Mouse (Mus musculus) frontal cortex, postnatal 36 days (tissue): Measurements from ENCODE around the gene Cfap52.
A peak's percentile ranks its signal among the peaks of the same experiment; 100 is the strongest.

ENCODE experiments used
- DNase-seq, 2 experiments: peaks; one replicate each; pipeline ENCODE4 v3.0.0; 2022; ENCODE audit warnings: low spot score in 2 of 2

The Cfap52 gene

DNA sequence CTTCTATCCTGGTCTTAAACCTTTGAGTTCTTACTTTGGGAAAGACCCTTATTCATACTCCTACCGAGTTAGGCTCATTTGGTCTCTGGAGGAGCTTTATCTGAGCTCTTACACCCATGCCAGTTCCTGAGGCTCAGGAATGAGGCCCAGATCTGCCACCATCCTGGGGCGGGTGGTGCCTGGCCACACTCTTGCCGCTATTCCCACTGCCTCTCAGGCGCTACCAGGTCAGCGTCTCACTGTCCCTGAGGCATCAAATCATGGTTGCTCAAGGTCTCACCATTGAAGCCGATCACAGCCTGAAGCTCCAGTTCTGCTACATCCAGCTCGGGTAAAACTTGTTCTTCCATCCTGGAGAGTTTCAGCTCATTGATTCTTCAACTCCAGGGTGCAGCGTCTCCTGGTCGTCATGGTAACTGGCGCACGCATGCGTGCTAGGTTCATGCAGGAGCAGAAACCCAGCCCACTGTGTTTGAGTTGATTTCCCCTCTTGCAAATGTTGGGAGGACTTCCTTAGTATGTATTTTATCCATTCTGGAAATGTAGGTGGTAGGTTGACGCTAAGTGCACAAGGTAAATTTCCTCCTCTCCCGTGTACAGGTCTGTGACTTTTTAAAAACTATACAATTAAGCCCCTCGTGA is at the start of gene Cfap52:
Gene Cfap52 (minus strand): TSS at position 410 of the 642 bp plus-strand sequence.
- DNase-seq: peak; percentile 84 to 91

- DNase-seq: no peak
These were observed 46.8 kb upstream of the Cfap52 start for GRCm38 (mm10) chr11:68012207-68012606.

GRCm38 (mm10) chr11:68009377-68009776 is 43.9 kb upstream of the Cfap52 start:
- no peak for DNase-seq

DNA sequence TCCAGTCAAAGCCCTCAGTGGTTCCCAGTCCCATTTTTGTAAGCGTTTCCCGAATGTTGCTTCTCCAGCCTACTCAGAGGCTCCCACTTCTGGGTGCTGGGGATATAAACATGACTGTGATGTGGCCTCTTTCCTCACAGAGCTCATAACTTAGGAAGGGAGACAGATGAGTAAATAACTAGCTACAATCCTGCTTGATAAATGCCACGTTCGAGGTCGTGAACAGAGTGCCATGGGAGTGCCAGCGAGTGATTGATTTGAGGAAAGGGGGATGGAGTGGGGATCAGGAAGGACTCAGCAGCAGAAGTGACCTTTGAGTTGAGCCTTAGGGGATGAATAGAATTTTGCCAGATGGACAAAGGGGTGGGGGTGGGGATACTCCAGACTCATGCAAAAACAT is 42.2 kb upstream of the Cfap52 start:
- no peak for DNase-seq

DNA sequence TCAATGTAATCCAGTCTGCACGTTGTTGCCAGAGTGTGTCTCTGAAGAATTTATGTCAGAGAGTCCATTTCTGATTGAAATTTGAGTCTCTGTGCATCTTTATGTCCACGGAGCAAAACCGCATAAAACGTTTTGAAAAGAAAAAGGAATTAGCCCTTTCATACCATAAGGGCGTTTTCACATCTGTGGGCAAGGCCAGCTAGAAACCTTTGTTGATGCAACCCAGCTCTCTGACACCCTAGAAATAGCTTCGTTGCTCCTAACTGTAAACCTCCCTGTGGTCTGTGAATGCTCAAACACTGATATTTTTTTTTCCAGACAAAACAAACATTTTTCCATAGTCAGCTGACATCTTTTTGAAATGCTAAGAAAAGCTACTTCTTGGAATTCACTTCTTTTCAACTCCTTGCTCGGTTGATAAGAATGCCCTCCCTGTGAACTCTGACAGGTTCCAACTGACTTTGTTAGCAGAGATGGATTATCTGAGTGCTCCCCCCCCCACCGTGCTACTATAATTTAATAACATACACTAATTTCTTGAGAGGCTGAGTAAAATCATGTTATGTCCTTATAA is 40.9 kb upstream of the Cfap52 start:
- no peak for DNase-seq

DNA sequence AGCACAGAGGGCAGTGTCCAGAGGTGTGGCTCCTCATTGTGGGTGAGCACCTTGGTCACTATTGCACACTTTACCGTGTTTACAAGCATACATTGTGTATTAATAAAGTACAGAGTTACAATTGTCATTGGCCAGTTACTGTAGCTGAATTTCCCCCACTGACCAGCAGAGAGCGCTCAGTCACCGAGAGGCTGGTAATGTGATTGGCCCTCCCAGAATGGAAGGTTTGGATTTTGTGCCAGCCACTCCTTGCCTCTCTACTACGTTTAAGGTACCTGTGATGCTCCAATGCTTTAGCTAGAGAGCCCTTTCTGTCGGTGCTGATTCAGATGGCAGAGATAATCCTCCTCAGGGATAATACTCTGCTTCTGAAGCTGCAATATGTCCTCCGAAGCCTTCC is 38.7 kb upstream of the Cfap52 start:
- DNase-seq: peak; percentile 73 to 81

DNA sequence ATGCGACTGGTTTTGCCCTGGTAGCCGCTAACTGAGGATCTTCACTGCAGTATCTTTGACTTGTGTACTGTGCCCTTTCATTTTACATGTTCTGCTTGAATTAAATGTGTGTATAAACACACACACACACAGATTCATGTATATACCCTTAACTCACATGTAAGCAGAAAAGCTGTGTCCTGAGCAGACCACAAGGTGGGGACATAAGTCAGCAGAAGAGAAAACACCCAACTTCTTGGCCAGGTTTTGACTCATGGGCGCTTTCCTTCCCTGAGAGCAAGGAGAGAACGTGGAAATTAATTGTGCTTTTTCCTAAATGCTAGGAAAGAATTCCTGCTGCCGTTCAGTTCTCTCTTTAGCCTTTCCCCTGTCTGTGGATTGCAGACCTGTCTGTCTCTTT is 34.2 kb upstream of the Cfap52 start:
- no peak for DNase-seq

DNA sequence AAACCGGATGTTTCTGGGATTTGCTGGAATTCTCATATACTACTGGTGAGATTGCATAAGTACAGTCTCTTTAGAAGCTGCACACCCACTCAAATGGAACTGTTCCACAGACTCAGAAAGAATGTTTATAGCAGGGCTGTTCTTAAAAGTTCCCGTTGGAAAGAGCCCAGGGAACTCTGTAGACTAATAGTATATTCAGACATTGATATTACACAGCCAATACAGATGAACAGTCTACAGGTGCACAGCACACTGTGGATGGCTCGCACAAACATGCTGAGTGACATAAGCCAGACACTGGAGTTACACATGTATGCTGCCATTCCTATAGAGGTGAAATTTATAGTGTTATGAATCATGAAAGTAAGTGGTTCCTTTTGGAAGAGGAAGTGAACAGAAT is 33.5 kb upstream of the Cfap52 start:
- peak in 1 of 2 experiments; percentile 72 for DNase-seq

DNA sequence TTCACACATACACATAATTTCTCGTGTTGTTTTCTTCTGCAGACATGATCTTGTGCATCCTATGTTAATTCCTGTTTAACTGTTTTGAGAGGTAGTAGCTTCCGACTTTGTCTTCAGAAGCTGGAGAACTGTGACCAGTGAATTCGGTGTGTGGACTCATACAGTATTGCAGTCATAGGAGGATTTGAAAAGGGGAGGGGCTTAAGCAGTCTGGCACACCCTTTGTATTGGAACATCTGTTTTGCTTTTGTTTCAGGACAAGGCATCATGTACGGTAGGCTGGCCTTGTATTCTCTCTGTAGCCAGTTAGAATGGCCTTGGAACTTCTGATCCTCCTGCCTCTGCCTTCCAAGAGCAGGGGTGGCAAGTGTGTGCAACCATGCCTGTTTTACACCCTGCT is 30.5 kb upstream of the Cfap52 start:
- DNase-seq: no peak

DNA sequence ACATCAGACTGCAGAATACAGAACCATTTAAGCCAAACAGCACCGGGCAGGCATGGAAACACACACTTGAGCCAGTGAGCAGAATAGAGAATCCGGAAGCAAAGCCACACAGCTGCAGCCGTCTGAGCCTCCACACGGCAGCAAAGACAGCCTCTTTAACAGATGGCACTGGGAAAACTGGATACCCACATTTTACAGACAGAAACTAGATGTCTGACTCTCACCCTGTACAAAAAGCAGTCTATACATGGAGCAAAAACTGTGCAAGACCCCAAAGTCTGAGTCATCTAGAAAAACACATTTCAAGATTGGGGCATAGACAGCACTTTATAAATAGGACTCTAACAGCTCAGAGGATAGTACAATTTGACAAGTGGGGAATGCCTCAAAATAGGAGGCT is 25.8 kb upstream of the Cfap52 start:
- peak in 1 of 2 experiments; percentile 27 for DNase-seq

- no peak for DNase-seq
These were observed 18.1 kb upstream of the Cfap52 start for GRCm38 (mm10) chr11:67983564-67983963.

GRCm38 (mm10) chr11:67975252-67975651 is 9.8 kb upstream of the Cfap52 start:
- no peak for DNase-seq

GRCm38 (mm10) chr11:67973225-67973624 is 7.8 kb upstream of the Cfap52 start:
- no peak for DNase-seq

DNA sequence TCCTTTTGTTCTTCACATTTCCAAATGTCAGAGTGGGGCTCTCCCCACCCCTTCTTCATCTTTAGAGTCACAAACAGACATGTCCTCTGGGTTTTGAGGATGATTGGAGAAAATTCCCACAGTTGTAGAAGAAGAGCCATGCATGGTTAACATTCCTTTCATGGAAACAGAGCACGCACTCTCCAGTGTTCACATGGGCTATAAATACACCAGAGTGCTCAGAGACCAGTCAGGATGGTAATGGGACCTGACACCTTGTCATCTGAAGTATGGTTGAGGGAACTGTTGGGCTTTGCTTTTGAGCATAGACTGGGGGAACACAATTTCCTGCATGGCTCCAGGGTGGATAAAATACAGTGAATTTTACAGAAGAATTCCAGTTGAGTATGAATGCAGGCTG is 7.2 kb upstream of the Cfap52 start:
- no peak for DNase-seq

- no peak for DNase-seq
These were observed 2.4 kb upstream of the Cfap52 start for GRCm38 (mm10) chr11:67967831-67968230.

- peak; percentile 90 to 91 for DNase-seq
These were observed 741 bp upstream of the Cfap52 start, which contains the start of gene Stx8 for GRCm38 (mm10) chr11:67965905-67966878. Stx8 (plus strand) TSS chr11:67966193.

GRCm38 (mm10) chr11:67964110-67964509 is 1.3 kb downstream of the Cfap52 start:
- DNase-seq: no peak

GRCm38 (mm10) chr11:67954413-67954812 is 11.0 kb downstream of the Cfap52 start:
- DNase-seq: no peak

GRCm38 (mm10) chr11:67953604-67954003 is 11.8 kb downstream of the Cfap52 start:
- no peak for DNase-seq

- no peak for DNase-seq
These were observed 16.0 kb downstream of the Cfap52 start for GRCm38 (mm10) chr11:67949475-67949874.

DNA sequence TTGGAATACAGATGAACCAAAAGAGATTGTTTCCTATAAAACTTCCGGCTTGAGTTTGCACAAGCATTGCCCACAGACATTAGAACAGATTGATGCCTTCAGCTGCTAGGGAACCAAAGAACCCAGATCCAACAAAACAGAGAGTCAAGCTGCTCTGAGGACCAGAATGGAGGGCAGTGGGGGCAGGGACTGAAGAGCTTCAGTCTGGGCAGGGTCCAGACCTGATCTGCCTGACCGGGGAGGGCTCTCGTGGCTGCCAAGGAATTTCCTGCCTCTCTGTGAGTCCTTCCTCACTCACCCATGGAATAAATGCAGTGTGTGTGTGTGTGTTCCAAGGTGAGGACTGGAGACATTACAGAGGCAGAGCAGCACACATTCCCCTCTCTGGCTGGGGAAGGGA is 17.2 kb downstream of the Cfap52 start:
- DNase-seq: no peak

DNA sequence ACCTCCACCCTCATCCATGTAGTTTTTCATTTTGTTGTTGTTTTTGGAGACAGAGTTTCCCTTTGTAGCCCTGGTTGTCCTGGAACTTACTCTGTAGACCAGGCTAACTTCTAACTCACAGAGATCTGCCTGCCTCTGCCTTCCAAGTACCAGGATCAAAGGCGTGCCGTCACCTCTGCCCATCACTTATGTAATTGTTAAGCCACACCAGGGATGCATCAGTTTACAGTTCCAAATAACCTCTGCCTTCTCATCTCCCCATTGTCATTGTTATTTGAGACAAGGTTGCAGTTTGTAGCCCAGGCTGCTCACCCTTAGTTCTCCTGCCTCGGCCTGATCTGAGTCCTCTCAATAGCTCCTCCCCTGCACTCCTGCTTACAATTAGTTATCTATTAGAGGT is 33.3 kb downstream of the Cfap52 start:
- no peak for DNase-seq
